Mouse (Mus musculus) myocyte (in vitro differentiated cells): Measurements from ENCODE around the gene Dqx1. TPM values are rescaled to one million over a fixed set of nuclear protein-coding genes. Genes with fewer than 3 reads are reported as not detected.
A peak's percentile ranks its signal among the peaks of the same experiment; 100 is the strongest.

Source experiments
- H3K27me3 ChIP-seq: one replicate; pipeline ENCODE4 v1.6.1; 2011; ENCODE audit not compliant: control insufficient read depth, insufficient read depth, insufficient read length
- H3K36me3 ChIP-seq: one replicate; pipeline ENCODE4 v1.6.1; 2011; ENCODE audit not compliant: control insufficient read depth, insufficient read depth
- H3K4me2 ChIP-seq: one replicate; pipeline ENCODE4 v1.6.1; 2011; ENCODE audit warnings: low read depth, control low read depth
- H3K4me3 ChIP-seq: one replicate; pipeline ENCODE4 v1.5.1; 2011; ENCODE audit warnings: mild to moderate bottlenecking, control low read depth, moderate library complexity
- H3K79me2 ChIP-seq: one replicate; pipeline ENCODE4 v1.6.1; 2011; ENCODE audit not compliant: control insufficient read depth, insufficient read depth
- H3ac ChIP-seq: one replicate; pipeline ENCODE4 v1.6.1; 2011; ENCODE audit not compliant: control insufficient read depth, insufficient read length
- CEBPB ChIP-seq: IDR thresholded peaks from 2 replicates; pipeline ENCODE4 v1.6.1; 2011; ENCODE audit warnings: mild to moderate bottlenecking, moderate library complexity; ENCODE audit not compliant: poor library complexity, insufficient read depth, severe bottlenecking
- E2F4 ChIP-seq: IDR thresholded peaks from one replicate; pipeline ENCODE4 v1.6.1; 2011; ENCODE audit warnings: mild to moderate bottlenecking, control low read depth, moderate library complexity; ENCODE audit not compliant: insufficient read depth
- MAX ChIP-seq: IDR thresholded peaks from one replicate; pipeline ENCODE4 v1.6.1; 2011; ENCODE audit warnings: low read depth, mild to moderate bottlenecking, control low read depth
- MYOD1 ChIP-seq, 3 experiments: IDR thresholded peaks; one replicate each; pipeline ENCODE4 v1.6.1; 2011; ENCODE audit warnings: control low read depth in 2 of 3, low read depth in 2 of 3, mild to moderate bottlenecking in 2 of 3, moderate library complexity in 1 of 3; ENCODE audit not compliant: insufficient read length in 2 of 3, control insufficient read depth in 1 of 3
- MYOG ChIP-seq, 3 experiments: IDR thresholded peaks; one replicate each; pipeline ENCODE4 v1.6.1; 2011; ENCODE audit warnings: control low read depth in 2 of 3, low read depth in 2 of 3, mild to moderate bottlenecking in 2 of 3; ENCODE audit not compliant: insufficient read length in 2 of 3, control insufficient read depth in 1 of 3, insufficient read depth in 1 of 3
- POLR2A ChIP-seq: IDR thresholded peaks from one replicate; pipeline ENCODE4 v1.6.1; 2011; ENCODE audit warnings: low read depth, mild to moderate bottlenecking, control low read depth, moderate library complexity; ENCODE audit not compliant: insufficient read length
- POLR2AphosphoS2 ChIP-seq: IDR thresholded peaks from one replicate; pipeline ENCODE4 v1.6.1; 2011; ENCODE audit warnings: low read depth, control low read depth; ENCODE audit not compliant: insufficient read length
- REST ChIP-seq: IDR thresholded peaks from one replicate; pipeline ENCODE4 v1.6.1; 2011; ENCODE audit warnings: mild to moderate bottlenecking, control low read depth, moderate library complexity; ENCODE audit not compliant: insufficient read depth, insufficient read length
- SRF ChIP-seq: IDR thresholded peaks from one replicate; pipeline ENCODE4 v1.6.1; 2011; ENCODE audit warnings: low read depth; ENCODE audit not compliant: control insufficient read depth, insufficient read length
- TCF12 ChIP-seq: IDR thresholded peaks from one replicate; pipeline ENCODE4 v1.6.1; 2011; ENCODE audit warnings: mild to moderate bottlenecking, control low read depth; ENCODE audit not compliant: poor library complexity, insufficient read depth, severe bottlenecking
- TCF3 ChIP-seq: IDR thresholded peaks from one replicate; pipeline ENCODE4 v1.6.1; 2011; ENCODE audit warnings: low read depth, control low read depth; ENCODE audit not compliant: insufficient read length
- USF1 ChIP-seq: IDR thresholded peaks from one replicate; pipeline ENCODE4 v1.6.1; 2011; ENCODE audit warnings: low read depth, mild to moderate bottlenecking, control low read depth, moderate library complexity
- polyA plus RNA-seq: library from polyadenylated mRNA; unstranded; fragments of >200 nt; fragmentation: generic; extraction: Trizol; gene quantifications from one replicate; pipeline ENCODE4 v1.2.1, GENCODE M21; 2012; ENCODE audit warnings: missing spikeins

Gene Dqx1
- polyA plus RNA-seq, 1 experiment: 0.24 TPM

DNA sequence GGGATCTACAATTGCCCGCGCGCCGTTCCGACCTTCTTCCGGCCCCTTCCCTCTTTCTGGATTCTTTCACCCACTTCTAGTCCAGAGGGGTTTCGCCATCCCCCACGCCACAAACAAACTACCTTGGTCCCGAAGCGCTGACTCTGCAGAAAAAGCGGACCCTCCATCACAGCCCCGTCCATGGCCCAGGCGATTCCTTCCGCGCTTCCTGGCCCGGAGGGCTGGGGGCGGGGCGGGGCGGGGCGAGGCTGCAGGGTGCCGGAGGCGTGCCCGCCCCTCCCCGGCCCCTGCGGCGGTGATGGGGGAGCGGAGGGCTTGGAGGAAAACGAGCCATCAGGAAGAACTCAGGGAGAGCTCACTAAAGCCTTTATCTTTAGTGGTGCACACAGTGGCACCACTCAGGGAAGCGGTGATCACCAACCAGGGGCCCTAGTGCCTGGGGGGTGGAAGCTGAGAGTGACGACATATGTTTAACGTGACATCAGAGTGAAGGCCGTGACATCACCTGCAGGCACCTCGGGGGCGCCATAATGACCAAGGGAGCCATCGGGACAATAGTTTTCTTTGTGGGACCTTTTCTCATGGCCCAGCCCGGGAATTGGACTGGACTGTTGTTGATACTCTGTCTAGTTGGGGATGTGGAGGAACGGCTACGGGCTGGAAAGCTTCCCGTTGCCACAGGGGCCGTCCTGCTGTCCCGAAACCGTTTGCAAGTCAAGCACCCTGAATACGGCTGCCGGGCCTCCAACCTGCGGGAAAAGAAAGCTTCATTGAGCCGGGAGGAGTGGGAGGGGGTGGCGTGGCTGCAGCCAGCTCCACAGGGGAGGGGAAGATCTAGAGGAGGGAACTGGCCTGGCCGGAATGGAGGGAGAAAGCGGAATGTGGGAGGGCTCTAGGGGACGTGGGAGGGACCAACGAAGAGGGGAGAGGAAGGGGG, 24.1 kb upstream of the Dqx1 start, which contains the start of the genes Dok1 and Loxl3:
TSS of gene Dok1 (minus strand) at position 223 of the 937 bp plus-strand sequence.
TSS of gene Loxl3 (plus strand) at position 925 of the 937 bp plus-strand sequence.
- no peaks in the 10 kb centered on the region for H3K36me3 ChIP-seq
- H3K4me2 ChIP-seq: peak within 1 kb of the TSS; percentile 97
- H3K79me2 ChIP-seq: peaks cover 29% of the 10 kb centered on the region
- peak within 1 kb of the TSS; percentile 68 for H3ac ChIP-seq
- H3K4me3 ChIP-seq: peak within 1 kb of the TSS; percentile 98
- TF ChIP-seq CEBPB (no peak), USF1 (no peak), TCF3 (no peak), MAX (no peak), E2F4 (no peak), REST (no peak), SRF (no peak), TCF12 (no peak), MYOG (IDR thresholded peaks at IDR 0.05; ENCODE audit: control insufficient read depth in 1 of 3, insufficient read depth in 1 of 3, insufficient read length in 2 of 3, low read depth in 2 of 3) (no peak), POLR2AphosphoS2 (peak; percentile 57), MYOD1 (IDR thresholded peaks at IDR 0.05; ENCODE audit: control insufficient read depth in 1 of 3, insufficient read length in 2 of 3, low read depth in 2 of 3) (no peak), POLR2A (peak; percentile 58)
- H3K27me3 ChIP-seq: no peaks in the 10 kb centered on the region

DNA sequence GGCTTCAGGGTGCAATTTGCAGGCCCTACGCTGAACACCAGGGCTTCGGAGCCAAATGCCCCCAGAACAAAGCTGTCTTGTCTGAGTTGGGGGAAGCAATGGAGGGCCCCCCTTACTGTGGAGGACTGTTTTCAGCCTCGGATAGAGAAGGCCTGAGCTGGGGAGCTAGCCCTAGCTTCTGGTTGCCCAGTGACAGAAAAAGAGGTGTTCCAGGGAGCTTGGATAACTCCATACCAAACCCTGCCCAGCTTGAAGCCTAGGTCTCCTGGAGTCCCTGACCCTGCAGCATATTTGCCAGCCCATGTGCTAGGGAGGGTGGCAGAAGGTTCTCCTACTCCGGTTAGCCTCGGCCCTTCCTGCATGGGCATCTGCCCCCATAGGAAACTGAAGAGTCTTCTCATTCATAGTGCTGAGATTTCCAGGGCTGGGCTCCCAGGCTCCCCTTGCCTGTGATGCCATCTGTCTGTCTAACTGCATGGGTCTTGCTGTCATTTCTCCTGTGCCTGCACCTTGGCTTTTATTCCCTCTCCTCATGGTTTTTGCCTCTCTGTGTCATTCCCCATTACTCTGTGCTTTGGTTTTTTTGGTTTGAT, 23.1 kb upstream of the Dqx1 start:
- TF ChIP-seq MAX (no peak), MYOG (IDR thresholded peaks at IDR 0.05; ENCODE audit: control insufficient read depth in 1 of 3, insufficient read depth in 1 of 3, insufficient read length in 2 of 3, low read depth in 2 of 3) (no peak), TCF3 (no peak), REST (no peak), POLR2A (no peak), E2F4 (no peak), MYOD1 (IDR thresholded peaks at IDR 0.05; ENCODE audit: control insufficient read depth in 1 of 3, insufficient read length in 2 of 3, low read depth in 2 of 3) (no peak)
- Histone ChIP-seq H3K4me2 (peak overlapping the region; percentile 97), H3ac (peak overlapping the region; percentile 68), H3K4me3 (peak overlapping the region; percentile 98), H3K27me3 (no peaks in the 10 kb centered on the region), H3K36me3 (no peaks in the 10 kb centered on the region), H3K79me2 (peaks cover 29% of the 10 kb centered on the region)

DNA sequence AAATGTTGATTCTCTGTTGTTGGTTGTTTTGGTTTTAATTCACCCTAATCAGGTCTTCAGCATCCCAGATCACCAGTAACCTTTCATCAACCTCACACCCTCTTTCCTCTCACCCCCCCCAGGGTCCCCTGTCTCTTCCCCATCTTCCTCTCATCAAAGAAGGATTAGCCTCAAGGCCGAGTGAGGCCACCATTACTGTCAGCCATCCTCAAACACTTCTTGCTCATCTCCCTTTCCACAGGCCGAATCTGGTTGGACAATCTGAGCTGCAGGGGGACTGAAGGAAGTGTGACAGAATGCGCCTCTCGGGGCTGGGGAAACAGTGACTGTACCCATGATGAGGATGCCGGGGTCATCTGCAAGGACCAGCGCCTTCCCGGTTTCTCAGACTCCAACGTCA, 20.5 kb upstream of the Dqx1 start:
- Histone ChIP-seq H3K79me2 (peaks cover 19% of the 10 kb centered on the region), H3K27me3 (no peaks in the 10 kb centered on the region), H3ac (no peak overlapping the region), H3K4me3 (no peak overlapping the region), H3K4me2 (no peak overlapping the region), H3K36me3 (no peaks in the 10 kb centered on the region)
- no peak for TF ChIP-seq MAX
- no peak for TF ChIP-seq POLR2A
- TF ChIP-seq POLR2AphosphoS2: no peak

DNA sequence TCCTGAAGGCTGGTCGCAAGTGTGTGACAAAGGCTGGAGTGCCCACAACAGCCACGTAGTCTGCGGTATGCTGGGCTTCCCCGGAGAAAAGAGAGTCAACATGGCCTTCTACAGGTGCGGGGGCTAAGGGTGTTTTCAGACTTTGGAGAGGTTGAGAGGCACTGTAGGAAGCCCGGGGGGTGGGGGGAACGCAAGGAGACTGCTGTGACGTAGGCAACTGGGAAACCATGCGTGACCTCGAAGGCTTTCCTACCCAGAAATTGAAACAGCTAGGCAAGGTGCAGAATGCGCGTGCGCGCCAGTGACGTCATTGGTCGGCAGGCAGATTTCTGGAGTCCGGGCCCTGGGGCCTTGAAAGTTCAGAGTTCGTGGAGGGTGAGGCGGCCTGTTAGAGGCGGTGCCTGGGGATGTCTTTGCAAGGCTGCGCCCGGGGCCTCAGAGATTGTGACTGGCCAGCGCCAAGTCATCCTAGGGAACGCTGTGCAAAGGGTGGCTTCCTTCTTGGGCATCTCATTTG, 19.1 kb upstream of the Dqx1 start:
- no peak overlapping the region for H3K4me3 ChIP-seq

More for the DNA sequence above, 19.1 kb upstream of the Dqx1 start:
- no peaks in the 10 kb centered on the region for H3K27me3 ChIP-seq
- no peak overlapping the region for H3K4me2 ChIP-seq
- no peaks in the 10 kb centered on the region for H3K36me3 ChIP-seq
- TF ChIP-seq POLR2AphosphoS2: no peak
- TF ChIP-seq SRF: no peak
- TF ChIP-seq MAX: no peak
- TF ChIP-seq TCF3: no peak
- TF ChIP-seq REST: no peak
- no peak for TF ChIP-seq USF1
- TF ChIP-seq POLR2A: no peak
- no peak for TF ChIP-seq E2F4
- TF ChIP-seq MYOD1 (IDR thresholded peaks at IDR 0.05; ENCODE audit: control insufficient read depth in 1 of 3, insufficient read length in 2 of 3, low read depth in 2 of 3): no peak
- no peak for TF ChIP-seq CEBPB
- TF ChIP-seq TCF12: no peak
- TF ChIP-seq MYOG (IDR thresholded peaks at IDR 0.05; ENCODE audit: control insufficient read depth in 1 of 3, insufficient read depth in 1 of 3, insufficient read length in 2 of 3, low read depth in 2 of 3): no peak
- H3K79me2 ChIP-seq: peaks cover 9% of the 10 kb centered on the region
- H3ac ChIP-seq: no peak overlapping the region
